Mouse (Mus musculus): ENCODE measurements at regions not wholly inside any gene's neighbourhood (a gene's known extent, or its start where the extent isn't known, plus 50 kb on each side); places are given as distances from the start of the nearest gene placed in this dataset.
"Not testable (repeated sequence)": the region's sequence is repeated elsewhere in the genome, so short reads cannot be mapped to it uniquely, and the experiment has no call there.

GRCm38 (mm10) chrX:15813771-15814170 lies 708.9 kb upstream of the Cypt1 start:
- no peaks in the 10 kb centered on the region for H3K36me3 ChIP-seq (ENCODE audit: insufficient read depth, low read length)
- H3K4me1 ChIP-seq (ENCODE audit: insufficient read depth, low read length), result no peaks in the 10 kb centered on the region
- WGBS, result 47% methylated on average over 2 of the region's 2 CpGs
- no peaks in the 10 kb centered on the region for H3K27me3 ChIP-seq (ENCODE audit: insufficient read depth, low read length)
- no peaks in the 10 kb centered on the region for H3K9me3 ChIP-seq (ENCODE audit: low read length)
- H3K27ac ChIP-seq (ENCODE audit: low read depth, low read length), result no peak overlapping the region
- H3K4me3 ChIP-seq (ENCODE audit: low read depth, low read length), result no peak overlapping the region
- 0 out of 2 replicates have a peak, but pooled peaks have one; percentile 24 for TF ChIP-seq CTCF (IDR thresholded peaks at IDR 0.05)
- H3K9ac ChIP-seq (replicated peaks; ENCODE audit: low read length, poor library complexity, severe bottlenecking), result no peak overlapping the region
- no peak overlapping the region for H3K4me2 ChIP-seq (ENCODE audit: low read depth, low read length, poor library complexity, severe bottlenecking)
- ATAC-seq (ENCODE audit: low FRiP score) (no peak), DNase-seq (ENCODE audit: low spot score) (no peak)

- H3K9ac ChIP-seq (replicated peaks; ENCODE audit: low read length, poor library complexity, severe bottlenecking); ATAC-seq (ENCODE audit: low FRiP score); H3K4me3 ChIP-seq (ENCODE audit: low read depth, low read length); H3K9me3 ChIP-seq (ENCODE audit: low read length); H3K27ac ChIP-seq (ENCODE audit: low read depth, low read length); DNase-seq (ENCODE audit: low spot score); H3K4me1 ChIP-seq (ENCODE audit: insufficient read depth, low read length); H3K27me3 ChIP-seq (ENCODE audit: insufficient read depth, low read length); H3K36me3 ChIP-seq (ENCODE audit: insufficient read depth, low read length); H3K4me2 ChIP-seq (ENCODE audit: low read depth, low read length, poor library complexity, severe bottlenecking): not testable (repeated sequence)
- WGBS, result 44% methylated on average over 3 of the region's 3 CpGs
These were observed 676.4 kb upstream of the Cypt1 start for GRCm38 (mm10) chrX:15846119-15846877.
